Mouse (Mus musculus) hindbrain, embryonic 15.5 days (tissue): ENCODE data around the gene Myl3. TPM values are rescaled to one million over a fixed set of nuclear protein-coding genes. Genes with fewer than 3 reads are reported as not detected.

Experiments
- ATAC-seq: fragments of 200-750 bp; cut with Nextera tagmentation; 2 replicates; pipeline ENCODE4 v1.8.0; 2017; ENCODE audit warnings: low read depth, moderate number of reproducible peaks, moderate TSS enrichment; ENCODE audit not compliant: low FRiP score
- H3K27ac ChIP-seq: fragments of 300-500 bp; sonication (generic); replicated peaks from 2 replicates; pipeline ENCODE4 v1.5.1; 2015; ENCODE audit warnings: mild to moderate bottlenecking, inconsistent platforms
- H3K27me3 ChIP-seq: fragments of 300-500 bp; sonication (generic); 2 replicates; pipeline ENCODE4 v1.6.1; 2015; ENCODE audit warnings: control low read depth, inconsistent platforms
- H3K36me3 ChIP-seq: fragments of 300-500 bp; sonication (generic); 2 replicates; pipeline ENCODE4 v1.6.1; 2015; ENCODE audit warnings: control low read depth, inconsistent platforms
- H3K4me1 ChIP-seq: fragments of 300-500 bp; sonication (generic); replicated peaks from 2 replicates; pipeline ENCODE4 v1.6.1; 2015; ENCODE audit warnings: control low read depth, inconsistent platforms
- H3K4me2 ChIP-seq: fragments of 300-500 bp; sonication (generic); 2 replicates; pipeline ENCODE4 v1.6.1; 2015; ENCODE audit warnings: moderate library complexity, mild to moderate bottlenecking, inconsistent platforms
- H3K4me3 ChIP-seq: fragments of 300-500 bp; sonication (generic); 2 replicates; pipeline ENCODE4 v1.5.1; 2015; ENCODE audit warnings: mild to moderate bottlenecking, inconsistent platforms
- H3K9ac ChIP-seq: fragments of 300-500 bp; sonication (generic); 2 replicates; pipeline ENCODE4 v1.6.1; 2015; ENCODE audit warnings: inconsistent platforms
- H3K9me3 ChIP-seq: fragments of 300-500 bp; sonication (generic); 2 replicates; pipeline ENCODE4 v1.6.1; 2016; ENCODE audit warnings: control low read depth, inconsistent platforms
- WGBS: fragments of 180-500 bp; shearing (Covaris S2); methylation state at CpG from one replicate; pipeline ENCODE4 v1.1.7; 2015; 5-methylcytosine and 5-hydroxymethylcytosine counted together
- polyA plus RNA-seq: library from polyadenylated mRNA; unstranded; fragments of >200 nt; fragmentation: Nextera tagmentation; extraction: Ambion mirVana; gene quantifications from 2 replicates; pipeline ENCODE4 v1.2.1, GENCODE M21; 2015

The Myl3 gene
- polyA plus RNA-seq, 1 experiment from 2014 or later = 0.17 TPM

GRCm38 (mm10) chr9:110732623-110733022 is 9.0 kb upstream of the Myl3 start:
- Histone ChIP-seq H3K9me3 (no peaks in the 10 kb centered on the region), H3K4me2 (peak overlapping the region; percentile 78), H3K4me3 (peak overlapping the region; percentile 43), H3K36me3 (no peaks in the 10 kb centered on the region), H3K27me3 (peaks cover 25% of the 10 kb centered on the region), H3K9ac (peak overlapping the region; percentile 24; the same call in 1 of the 2 replicates), H3K27ac (no peak overlapping the region), H3K4me1 (peaks cover 28% of the 10 kb centered on the region)
- peak; percentile 84 for ATAC-seq
- 0% methylated on average over 26 of the region's 26 CpGs for WGBS

GRCm38 (mm10) chr9:110733102-110733501 is 8.6 kb upstream of the Myl3 start:
- Histone ChIP-seq H3K9ac (peak overlapping the region; percentile 24; the same call in 1 of the 2 replicates), H3K27me3 (peaks cover 22% of the 10 kb centered on the region; the same call in 1 of the 2 replicates), H3K4me3 (peak overlapping the region; percentile 43), H3K4me1 (peaks cover 28% of the 10 kb centered on the region), H3K36me3 (no peaks in the 10 kb centered on the region), H3K9me3 (no peaks in the 10 kb centered on the region), H3K4me2 (peak overlapping the region; percentile 78), H3K27ac (no peak overlapping the region)
- no peak for ATAC-seq
- 14% methylated on average over 8 of the region's 8 CpGs for WGBS

GRCm38 (mm10) chr9:110734154-110734553 is 7.5 kb upstream of the Myl3 start:
- no peaks in the 10 kb centered on the region for H3K36me3 ChIP-seq
- no peaks in the 10 kb centered on the region for H3K9me3 ChIP-seq
- no peak overlapping the region for H3K27ac ChIP-seq
- H3K9ac ChIP-seq = no peak overlapping the region
- H3K4me2 ChIP-seq = no peak overlapping the region
- H3K27me3 ChIP-seq = peaks cover 14% of the 10 kb centered on the region; the same call in 1 of the 2 replicates
- H3K4me3 ChIP-seq = no peak overlapping the region
- peaks cover 28% of the 10 kb centered on the region for H3K4me1 ChIP-seq
- 83% methylated on average over 7 of the region's 7 CpGs for WGBS
- no peak for ATAC-seq

GRCm38 (mm10) chr9:110736362-110736761 is 5.3 kb upstream of the Myl3 start:
- WGBS = 47% methylated on average over 9 of the region's 9 CpGs
- no peaks in the 10 kb centered on the region for H3K9me3 ChIP-seq
- H3K36me3 ChIP-seq = no peaks in the 10 kb centered on the region
- peaks cover 28% of the 10 kb centered on the region for H3K4me1 ChIP-seq
- no peak overlapping the region for H3K27ac ChIP-seq
- H3K4me2 ChIP-seq = no peak overlapping the region
- ATAC-seq = no peak
- H3K9ac ChIP-seq = no peak overlapping the region
- H3K27me3 ChIP-seq = peaks cover 18% of the 10 kb centered on the region; the same call in 1 of the 2 replicates
- no peak overlapping the region for H3K4me3 ChIP-seq

GRCm38 (mm10) chr9:110738054-110738453 is 3.6 kb upstream of the Myl3 start:
- Histone ChIP-seq H3K4me2 (no peak overlapping the region), H3K27me3 (peaks cover 23% of the 10 kb centered on the region; the same call in 1 of the 2 replicates), H3K9ac (no peak overlapping the region), H3K9me3 (no peaks in the 10 kb centered on the region), H3K36me3 (no peaks in the 10 kb centered on the region), H3K4me1 (peaks cover 33% of the 10 kb centered on the region), H3K27ac (no peak overlapping the region), H3K4me3 (no peak overlapping the region)
- no peak for ATAC-seq
- 34% methylated on average over 1 of the region's 1 CpGs for WGBS

- Histone ChIP-seq H3K36me3 (no peaks in the 10 kb centered on the region), H3K27me3 (peaks cover 12% of the 10 kb centered on the region; the same call in 1 of the 2 replicates), H3K9ac (no peak overlapping the region), H3K4me1 (peaks cover 34% of the 10 kb centered on the region), H3K4me3 (no peak overlapping the region), H3K27ac (no peak overlapping the region), H3K9me3 (no peaks in the 10 kb centered on the region), H3K4me2 (no peak overlapping the region)
- ATAC-seq = no peak
- 94% methylated on average over 7 of the region's 7 CpGs for whole genome bisulfite sequencing
Measured at GRCm38 (mm10) chr9:110739961-110740360, 1.7 kb upstream of the Myl3 start.

GRCm38 (mm10) chr9:110742295-110742950 is 762 bp downstream of the Myl3 start:
- Histone ChIP-seq H3K9ac (peak overlapping the region; percentile 74), H3K4me2 (peak overlapping the region; percentile 99), H3K4me1 (peaks cover 23% of the 10 kb centered on the region), H3K27me3 (peaks cover 15% of the 10 kb centered on the region; the same call in 1 of the 2 replicates), H3K9me3 (no peaks in the 10 kb centered on the region), H3K4me3 (peak overlapping the region; percentile 81), H3K27ac (peak overlapping the region; percentile 33), H3K36me3 (no peaks in the 10 kb centered on the region)
- under 1% methylated on average over 55 of the region's 71 CpGs for WGBS
- ATAC-seq = peak; percentile 42; the same call in 1 of the 2 replicates

GRCm38 (mm10) chr9:110742951-110743455 is 1.3 kb downstream of the Myl3 start:
- Histone ChIP-seq H3K27me3 (peaks cover 15% of the 10 kb centered on the region; the same call in 1 of the 2 replicates), H3K4me2 (peak overlapping the region; percentile 99), H3K36me3 (no peaks in the 10 kb centered on the region), H3K9me3 (no peaks in the 10 kb centered on the region), H3K4me1 (peaks cover 23% of the 10 kb centered on the region), H3K27ac (peak overlapping the region; percentile 33), H3K9ac (peak overlapping the region; percentile 74), H3K4me3 (peak overlapping the region; percentile 81)
- under 1% methylated on average over 46 of the region's 49 CpGs for WGBS
- 0 out of 2 replicates have a peak, but pooled peaks have one; percentile 36 for ATAC-seq

GRCm38 (mm10) chr9:110743456-110744323 is 2.0 kb downstream of the Myl3 start:
- H3K27me3 ChIP-seq = peaks cover 15% of the 10 kb centered on the region; the same call in 1 of the 2 replicates

GRCm38 (mm10) chr9:110745752-110746151 is 4.1 kb downstream of the Myl3 start:
- no peaks in the 10 kb centered on the region for H3K36me3 ChIP-seq
- no peak overlapping the region for H3K9ac ChIP-seq
- peaks cover 23% of the 10 kb centered on the region for H3K4me1 ChIP-seq
- WGBS = 20% methylated on average over 5 of the region's 5 CpGs
- H3K27me3 ChIP-seq = peaks cover 14% of the 10 kb centered on the region; the same call in 1 of the 2 replicates
- no peak overlapping the region for H3K27ac ChIP-seq
- no peak overlapping the region for H3K4me2 ChIP-seq
- H3K4me3 ChIP-seq = no peak overlapping the region
- H3K9me3 ChIP-seq = no peaks in the 10 kb centered on the region
- ATAC-seq = no peak

More at GRCm38 (mm10) chr9:110743456-110744323, 2.0 kb downstream of the Myl3 start:
- Histone ChIP-seq H3K9ac (peak overlapping the region; percentile 74), H3K9me3 (no peaks in the 10 kb centered on the region), H3K4me1 (peaks cover 23% of the 10 kb centered on the region), H3K4me3 (peak overlapping the region; percentile 81), H3K27ac (peak overlapping the region; percentile 33; the same call in 1 of the 2 replicates), H3K4me2 (peak overlapping the region; percentile 99), H3K36me3 (no peaks in the 10 kb centered on the region)
- 0 out of 2 replicates have a peak, but pooled peaks have one; percentile 21 for ATAC-seq
- whole genome bisulfite sequencing = 4% methylated on average over 55 of the region's 63 CpGs

- no peak for ATAC-seq
- no peak overlapping the region for H3K4me3 ChIP-seq
- H3K4me1 ChIP-seq = peaks cover 23% of the 10 kb centered on the region
- 43% methylated on average over 5 of the region's 5 CpGs for WGBS
- H3K27ac ChIP-seq = no peak overlapping the region
- H3K36me3 ChIP-seq = no peaks in the 10 kb centered on the region
- peaks cover 11% of the 10 kb centered on the region; the same call in 1 of the 2 replicates for H3K27me3 ChIP-seq
- H3K4me2 ChIP-seq = no peak overlapping the region
- no peak overlapping the region for H3K9ac ChIP-seq
- H3K9me3 ChIP-seq = no peaks in the 10 kb centered on the region
Measured at GRCm38 (mm10) chr9:110746238-110746637, 4.6 kb downstream of the Myl3 start.
